Mouse (Mus musculus) liver, embryonic 12.5 days (tissue): ENCODE results near the gene S100a14. TPM values are rescaled to one million over a fixed set of nuclear protein-coding genes. Genes with fewer than 3 reads are reported as not detected.

Experiments
- ATAC-seq: fragments of 200-750 bp; cut with Nextera tagmentation; 2 replicates; pipeline ENCODE4 v1.8.0; 2017; ENCODE audit warnings: moderate number of reproducible peaks, mild to moderate bottlenecking, moderate library complexity
- H3K27ac ChIP-seq: fragments of 300-500 bp; sonication (generic); 2 replicates; pipeline ENCODE4 v1.5.1; 2016; ENCODE audit warnings: mild to moderate bottlenecking
- H3K27me3 ChIP-seq: fragments of 300-500 bp; sonication (generic); replicated peaks from 2 replicates; pipeline ENCODE4 v1.6.1; 2016; ENCODE audit warnings: mild to moderate bottlenecking, moderate library complexity
- H3K36me3 ChIP-seq: fragments of 300-500 bp; sonication (generic); 2 replicates; pipeline ENCODE4 v1.6.1; 2016; ENCODE audit warnings: mild to moderate bottlenecking, moderate library complexity
- H3K4me1 ChIP-seq: fragments of 300-500 bp; sonication (generic); 2 replicates; pipeline ENCODE4 v1.6.1; 2016
- H3K4me2 ChIP-seq: fragments of 300-500 bp; sonication (generic); 2 replicates; pipeline ENCODE4 v1.6.1; 2016; ENCODE audit warnings: mild to moderate bottlenecking, moderate library complexity
- H3K4me3 ChIP-seq: fragments of 300-500 bp; sonication (generic); 2 replicates; pipeline ENCODE4 v1.5.1; 2016; ENCODE audit warnings: mild to moderate bottlenecking, moderate library complexity
- H3K9ac ChIP-seq: fragments of 300-500 bp; sonication (generic); 2 replicates; pipeline ENCODE4 v1.6.1; 2016; ENCODE audit warnings: mild to moderate bottlenecking, moderate library complexity
- H3K9me3 ChIP-seq: fragments of 300-500 bp; sonication (generic); replicated peaks from 2 replicates; pipeline ENCODE4 v1.6.1; 2016; ENCODE audit warnings: mild to moderate bottlenecking, moderate library complexity
- WGBS: fragments of 180-500 bp; shearing (Covaris S2); methylation state at CpG from one replicate; pipeline ENCODE4 v1.1.7; 2016; ENCODE audit not compliant: insufficient replicate concordance; 5-methylcytosine and 5-hydroxymethylcytosine counted together
- polyA plus RNA-seq: library from polyadenylated mRNA; unstranded; fragments of >200 nt; fragmentation: Nextera tagmentation; extraction: Ambion mirVana; gene quantifications from 2 replicates; pipeline ENCODE4 v1.2.1, GENCODE M21; 2016

S100a14 gene
- polyA plus RNA-seq, 1 experiment from 2014 or later, result not detected

DNA sequence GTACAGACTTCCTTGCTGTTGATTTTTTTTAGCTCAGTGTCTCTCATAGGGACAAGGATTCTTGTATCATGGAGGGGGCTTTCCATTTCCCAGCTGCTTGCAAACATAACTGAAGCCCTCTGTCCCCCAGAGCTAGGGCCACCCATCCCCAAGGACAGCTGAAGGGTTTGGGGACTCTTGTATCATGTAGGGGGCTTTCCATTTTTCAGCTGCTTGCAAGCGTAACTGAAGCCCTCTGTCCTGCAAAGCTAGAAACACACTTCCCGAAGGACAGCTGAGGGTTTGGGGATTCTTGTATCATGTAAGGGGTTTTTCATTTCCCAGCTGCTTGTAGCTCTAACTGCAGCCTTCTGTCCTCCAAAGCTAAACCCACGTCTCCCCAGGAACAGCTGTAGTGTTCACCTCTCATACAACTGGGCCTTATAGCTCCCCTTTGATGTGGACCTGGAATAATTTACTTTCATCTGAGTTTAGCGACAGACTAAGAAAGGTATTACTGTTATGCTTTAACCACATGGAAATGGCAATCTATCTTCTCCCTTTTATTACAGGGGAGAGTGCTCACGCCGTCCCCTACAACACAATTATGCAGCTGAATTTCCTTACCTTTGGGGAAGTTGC lies 33.5 kb downstream of the S100a14 start, which contains the start of gene S100a3:
S100a3 (plus strand) TSS at position 571 of the 621 bp plus-strand sequence.
- Histone ChIP-seq H3K27me3 (no peaks in the 10 kb centered on the region; the same call in 1 of the 2 replicates), H3K27ac (no peak within 1 kb of the TSS), H3K4me3 (no peak within 1 kb of the TSS), H3K4me2 (no peak within 1 kb of the TSS), H3K9ac (no peak within 1 kb of the TSS), H3K9me3 (no peaks in the 10 kb centered on the region), H3K4me1 (no peaks in the 10 kb centered on the region), H3K36me3 (no peaks in the 10 kb centered on the region)
- 55% methylated on average over 6 of the region's 6 CpGs for WGBS
- ATAC-seq, result no peak

- H3K9ac ChIP-seq, result no peak overlapping the region
- no peak overlapping the region for H3K4me2 ChIP-seq
- no peaks in the 10 kb centered on the region for H3K27me3 ChIP-seq
- no peaks in the 10 kb centered on the region for H3K4me1 ChIP-seq
- no peaks in the 10 kb centered on the region for H3K36me3 ChIP-seq
- no peak overlapping the region for H3K4me3 ChIP-seq
- no peak overlapping the region for H3K27ac ChIP-seq
- 68% methylated on average over 5 of the region's 5 CpGs for WGBS
- no peaks in the 10 kb centered on the region for H3K9me3 ChIP-seq
- ATAC-seq, result no peak
Measured at GRCm38 (mm10) chr3:90574691-90575090, 48.0 kb downstream of the S100a14 start.

GRCm38 (mm10) chr3:90575320-90575719 lies 48.7 kb downstream of the S100a14 start:
- no peaks in the 10 kb centered on the region for H3K27me3 ChIP-seq
- no peak overlapping the region for H3K9ac ChIP-seq
- H3K36me3 ChIP-seq, result no peaks in the 10 kb centered on the region
- H3K27ac ChIP-seq, result no peak overlapping the region
- H3K4me1 ChIP-seq, result no peaks in the 10 kb centered on the region
- no peak overlapping the region for H3K4me3 ChIP-seq
- H3K9me3 ChIP-seq, result no peaks in the 10 kb centered on the region
- no peak overlapping the region for H3K4me2 ChIP-seq
- 73% methylated on average over 3 of the region's 3 CpGs for WGBS
- ATAC-seq, result no peak

DNA sequence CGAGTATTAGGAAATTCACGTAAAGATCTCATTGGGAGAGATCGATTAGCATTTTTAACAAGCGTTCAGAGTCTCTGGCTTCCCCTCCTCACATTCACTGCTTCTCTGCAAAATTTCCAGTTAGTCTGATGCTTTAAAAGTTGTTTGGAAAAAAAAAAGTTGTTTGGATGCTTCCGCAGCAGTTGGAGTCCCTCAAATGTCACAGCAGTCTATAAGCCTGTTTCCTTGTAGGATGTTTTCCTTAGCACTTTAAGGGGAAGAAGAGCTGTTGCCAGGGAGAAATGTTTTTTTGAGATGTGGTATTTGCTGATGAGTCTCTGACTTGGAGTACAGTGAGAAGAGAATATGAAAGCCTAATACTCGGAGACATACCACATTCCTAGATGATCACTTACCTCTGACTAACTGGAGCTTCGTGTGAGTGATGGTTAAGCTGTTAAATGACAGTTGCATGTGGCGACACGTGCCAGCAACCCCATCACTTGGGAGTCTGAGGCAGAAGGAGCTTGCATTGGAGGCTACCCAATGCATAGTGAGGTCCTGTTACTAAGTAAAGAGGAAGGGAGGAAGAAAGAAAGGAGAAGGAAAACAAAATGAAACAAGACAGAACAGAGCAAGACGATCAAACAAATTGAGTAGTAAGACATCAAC lies 49.8 kb downstream of the S100a14 start:
- no peak overlapping the region for H3K4me2 ChIP-seq
- no peak for ATAC-seq
- H3K4me3 ChIP-seq, result no peak overlapping the region
- no peaks in the 10 kb centered on the region for H3K27me3 ChIP-seq
- no peak overlapping the region for H3K9ac ChIP-seq
- WGBS, result 59% methylated on average over 10 of the region's 10 CpGs
- H3K9me3 ChIP-seq, result no peaks in the 10 kb centered on the region
- no peaks in the 10 kb centered on the region for H3K4me1 ChIP-seq
- H3K27ac ChIP-seq, result no peak overlapping the region
- no peaks in the 10 kb centered on the region for H3K36me3 ChIP-seq

Other genes starting within 250 kb of the S100a14 start
- gene Gatad2b, start 233.7 kb upstream of the S100a14 start, polyA plus RNA-seq, result 5.1 and 6.0 TPM in 2 replicates
- 3.7 and 4.1 TPM in 2 replicates for gene Slc27a3, start 136.9 kb upstream of the S100a14 start, polyA plus RNA-seq
- gene Ints3, start 93.2 kb upstream of the S100a14 start, polyA plus RNA-seq, result 20.8 and 21.4 TPM in 2 replicates
- 5.1 and 5.3 TPM in 2 replicates for gene Npr1, start 61.0 kb upstream of the S100a14 start, polyA plus RNA-seq
- gene Ilf2, start 50.7 kb upstream of the S100a14 start, polyA plus RNA-seq, result 100 and 103 TPM in 2 replicates
- gene Snapin, start 35.8 kb upstream of the S100a14 start, polyA plus RNA-seq, result 24.2 and 27.0 TPM in 2 replicates
- 85.7 and 88.1 TPM in 2 replicates for gene Chtop, start 17.4 kb upstream of the S100a14 start, polyA plus RNA-seq
- gene S100a1, start 12.5 kb upstream of the S100a14 start, polyA plus RNA-seq, result 13.2 and 15.0 TPM in 2 replicates
- gene S100a13, start 12.4 kb upstream of the S100a14 start, polyA plus RNA-seq, result 18.4 and 20.4 TPM in 2 replicates
- gene S100a16, start 10.4 kb downstream of the S100a14 start, polyA plus RNA-seq, result 32.8 TPM in 2 replicates
- gene S100a3, start 33.7 kb downstream of the S100a14 start, polyA plus RNA-seq, result 0.04 TPM in 1 of 2 replicates, not detected in the other
- gene S100a2, start 63.4 kb downstream of the S100a14 start, polyA plus RNA-seq, result not detected in 2 replicates
- not detected in 2 replicates for gene Gm42674, start 75.0 kb downstream of the S100a14 start, polyA plus RNA-seq
- gene S100a4, start 76.9 kb downstream of the S100a14 start, polyA plus RNA-seq, result 0.55 and 0.69 TPM in 2 replicates
- not detected in 2 replicates for gene S100a5, start 81.7 kb downstream of the S100a14 start, polyA plus RNA-seq
- 5.7 and 6.8 TPM in 2 replicates for gene S100a6, start 86.0 kb downstream of the S100a14 start, polyA plus RNA-seq
- not detected in 2 replicates for gene S100a7a, start 127.2 kb downstream of the S100a14 start, polyA plus RNA-seq
- gene S100a8, start 142.1 kb downstream of the S100a14 start, polyA plus RNA-seq, result 209 and 244 TPM in 2 replicates
- 129 and 173 TPM in 2 replicates for gene S100a9, start 168.9 kb downstream of the S100a14 start, polyA plus RNA-seq
- not detected in 2 replicates for gene Pglyrp4, start 200.1 kb downstream of the S100a14 start, polyA plus RNA-seq